Mouse (Mus musculus) midbrain, embryonic 16.5 days (tissue): ENCODE data around the gene Plp2. TPM values are rescaled to one million over a fixed set of nuclear protein-coding genes. Genes with fewer than 3 reads are reported as not detected.

Experiments
- polyA plus RNA-seq: library from polyadenylated mRNA; unstranded; fragments of >200 nt; fragmentation: Nextera tagmentation; extraction: Ambion mirVana; gene quantifications from 2 replicates; pipeline ENCODE4 v1.2.1, GENCODE M21; 2015

Plp2 gene
- polyA plus RNA-seq, 1 experiment from 2014 or later = 13.9 TPM

Other genes starting within 250 kb of the Plp2 start
- 0.15 TPM in 1 of 2 replicates, not detected in the other for gene Foxp3, start 97.7 kb downstream of the Plp2 start, polyA plus RNA-seq
- gene Ppp1r3f, start 97.1 kb downstream of the Plp2 start, polyA plus RNA-seq = 7.6 and 7.8 TPM in 2 replicates
- 29.8 and 30.9 TPM in 2 replicates for gene Ccdc22, start 65.9 kb downstream of the Plp2 start, polyA plus RNA-seq
- gene Cacna1f, start 64.3 kb downstream of the Plp2 start, polyA plus RNA-seq = 0.22 and 0.49 TPM in 2 replicates
- 197 and 246 TPM in 2 replicates for gene Syp, start 32.9 kb downstream of the Plp2 start, polyA plus RNA-seq
- 1.5 and 1.9 TPM in 2 replicates for gene Prickle3, start 14.1 kb downstream of the Plp2 start, polyA plus RNA-seq
- gene Magix, start 9.9 kb upstream of the Plp2 start, polyA plus RNA-seq = 0.10 and 0.13 TPM in 2 replicates
- gene Gpkow, start 25.7 kb upstream of the Plp2 start, polyA plus RNA-seq = 49.0 and 49.9 TPM in 2 replicates
- gene Wdr45, start 42.9 kb upstream of the Plp2 start, polyA plus RNA-seq = 29.9 and 30.8 TPM in 2 replicates
- gene Gm45208, start 50.9 kb upstream of the Plp2 start, polyA plus RNA-seq = not detected in 2 replicates
- gene Praf2, start 57.0 kb upstream of the Plp2 start, polyA plus RNA-seq = 132 and 139 TPM in 2 replicates
- gene Ccdc120, start 79.5 kb upstream of the Plp2 start, polyA plus RNA-seq = 71.6 and 76.4 TPM in 2 replicates
- gene Tfe3, start 91.2 kb upstream of the Plp2 start, polyA plus RNA-seq = 19.0 and 23.3 TPM in 2 replicates
- 73.1 and 73.9 TPM in 2 replicates for gene Gripap1, start 118.4 kb upstream of the Plp2 start, polyA plus RNA-seq
- gene Kcnd1, start 150.9 kb upstream of the Plp2 start, polyA plus RNA-seq = 3.3 and 3.8 TPM in 2 replicates
- 41.8 and 42.0 TPM in 2 replicates for gene Otud5, start 170.0 kb upstream of the Plp2 start, polyA plus RNA-seq
- gene Pim2, start 206.9 kb upstream of the Plp2 start, polyA plus RNA-seq = 23.6 and 27.2 TPM in 2 replicates
- 44.9 and 45.2 TPM in 2 replicates for gene Slc35a2, start 212.6 kb upstream of the Plp2 start, polyA plus RNA-seq
- gene Pqbp1, start 227.9 kb upstream of the Plp2 start, polyA plus RNA-seq = 228 and 250 TPM in 2 replicates
- 166 and 167 TPM in 2 replicates for gene Timm17b, start 228.0 kb upstream of the Plp2 start, polyA plus RNA-seq
- not detected in 2 replicates for gene Gm10491, start 236.4 kb upstream of the Plp2 start, polyA plus RNA-seq
- gene Gm10490, start 238.2 kb upstream of the Plp2 start, polyA plus RNA-seq = not detected in 2 replicates
- gene Pcsk1n, start 248.4 kb upstream of the Plp2 start, polyA plus RNA-seq = 288 and 302 TPM in 2 replicates